Mouse (Mus musculus): Measurements from ENCODE around the gene Uimc1. TPM values are rescaled to one million over a fixed set of nuclear protein-coding genes. Genes with fewer than 3 reads are reported as not detected.
A peak's percentile ranks its signal among the peaks of the same experiment; 100 is the strongest.
"Not testable (repeated sequence)": the region's sequence is repeated elsewhere in the genome, so short reads cannot be mapped to it uniquely, and the experiment has no call there.

Gene Uimc1
- polyA plus RNA-seq, 1 experiment from 2014 or later: 26.3 TPM

GRCm38 (mm10) chr13:55102366-55102765 lies 2.3 kb upstream of the Uimc1 start:
- no peak overlapping the region for H3K27ac ChIP-seq
- ATAC-seq (ENCODE audit: borderline replicate concordance, extremely low read depth, low FRiP score, low TSS enrichment): no peak
- no peaks in the 10 kb centered on the region for H3K9me3 ChIP-seq
- H3K27me3 ChIP-seq: no peaks in the 10 kb centered on the region
- H3K4me1 ChIP-seq: peaks cover 19% of the 10 kb centered on the region
- H3K9ac ChIP-seq: no peak overlapping the region
- no peak overlapping the region for H3K4me3 ChIP-seq
- 93% methylated on average over 3 of the region's 3 CpGs for WGBS
- H3K36me3 ChIP-seq: no peaks in the 10 kb centered on the region
- no peak overlapping the region for H3K4me2 ChIP-seq

- H3K4me1 ChIP-seq: peaks cover 15% of the 10 kb centered on the region
- no peak overlapping the region for H3K4me2 ChIP-seq
- no peak for ATAC-seq (ENCODE audit: borderline replicate concordance, extremely low read depth, low FRiP score, low TSS enrichment)
- no peak overlapping the region for H3K9ac ChIP-seq
- WGBS: 87% methylated on average over 11 of the region's 11 CpGs
- H3K4me3 ChIP-seq: no peak overlapping the region
- H3K9me3 ChIP-seq: no peaks in the 10 kb centered on the region
- H3K27me3 ChIP-seq: no peaks in the 10 kb centered on the region
- H3K36me3 ChIP-seq: no peaks in the 10 kb centered on the region
- no peak overlapping the region for H3K27ac ChIP-seq
These were observed 1.5 kb upstream of the Uimc1 start for GRCm38 (mm10) chr13:55101627-55102026.

GRCm38 (mm10) chr13:55099066-55099725 lies 904 bp downstream of the Uimc1 start:
- H3K4me2 ChIP-seq: peak overlapping the region; percentile 66
- H3K9me3 ChIP-seq: no peaks in the 10 kb centered on the region
- H3K36me3 ChIP-seq: no peaks in the 10 kb centered on the region
- peak overlapping the region; percentile 95 for H3K4me3 ChIP-seq
- no peak for ATAC-seq (ENCODE audit: borderline replicate concordance, extremely low read depth, low FRiP score, low TSS enrichment)
- 23% methylated on average over 20 of the region's 20 CpGs for WGBS
- peaks cover 7% of the 10 kb centered on the region for H3K4me1 ChIP-seq
- no peaks in the 10 kb centered on the region for H3K27me3 ChIP-seq
- peak overlapping the region; percentile 94 for H3K9ac ChIP-seq
- peak overlapping the region; percentile 97 for H3K27ac ChIP-seq

DNA sequence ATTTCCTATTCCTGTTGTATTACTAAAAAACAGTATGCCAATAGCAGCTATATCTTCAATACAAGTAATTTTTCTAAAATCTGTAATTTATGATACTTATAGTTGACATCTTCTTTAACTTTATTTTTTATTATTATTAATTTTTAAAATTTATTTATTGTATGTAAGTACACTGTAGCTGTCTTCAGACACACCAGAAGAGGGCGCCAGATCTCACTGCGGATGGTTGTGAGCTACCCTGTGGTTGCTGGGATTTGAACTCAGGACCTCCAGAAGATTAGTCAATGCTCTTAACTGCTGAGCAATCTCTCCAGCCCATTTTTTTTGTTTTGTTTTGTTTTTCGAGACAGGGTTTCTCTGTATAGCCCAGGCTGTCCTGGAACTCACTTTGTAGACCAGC lies 2.3 kb downstream of the Uimc1 start:
- not testable (repeated sequence) for H3K4me1 ChIP-seq; H3K9ac ChIP-seq; H3K4me3 ChIP-seq; H3K27ac ChIP-seq; H3K27me3 ChIP-seq; H3K4me2 ChIP-seq; H3K9me3 ChIP-seq; H3K36me3 ChIP-seq; ATAC-seq (ENCODE audit: borderline replicate concordance, extremely low read depth, low FRiP score, low TSS enrichment)
- WGBS: 88% methylated on average over 3 of the region's 3 CpGs

DNA sequence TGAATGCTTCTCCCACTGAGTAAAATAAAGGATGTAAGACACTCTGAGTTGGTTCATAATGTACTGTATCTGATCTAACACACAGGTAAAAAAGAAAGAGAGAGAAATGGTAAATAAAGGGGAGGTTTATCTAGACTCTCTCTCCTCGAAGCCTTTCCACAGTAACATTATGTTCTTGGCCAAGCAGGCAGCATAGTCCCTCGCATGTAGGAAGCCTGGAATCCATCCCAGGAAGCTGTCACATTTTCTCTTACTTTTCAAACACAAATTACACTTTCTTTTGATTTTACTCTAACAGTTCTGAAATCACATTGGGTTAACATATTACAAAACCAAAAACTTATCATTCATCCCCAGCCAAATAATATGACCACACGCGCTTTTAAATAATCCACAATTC lies 7.5 kb downstream of the Uimc1 start:
- no peak overlapping the region for H3K27ac ChIP-seq
- WGBS: 67% methylated on average over 4 of the region's 4 CpGs
- no peaks in the 10 kb centered on the region for H3K9me3 ChIP-seq
- H3K4me3 ChIP-seq: no peak overlapping the region
- no peak overlapping the region for H3K4me2 ChIP-seq
- no peak overlapping the region for H3K9ac ChIP-seq
- no peaks in the 10 kb centered on the region for H3K4me1 ChIP-seq
- H3K27me3 ChIP-seq: no peaks in the 10 kb centered on the region
- ATAC-seq (ENCODE audit: borderline replicate concordance, extremely low read depth, low FRiP score, low TSS enrichment): no peak
- peaks cover 8% of the 10 kb centered on the region for H3K36me3 ChIP-seq

- Histone ChIP-seq H3K9me3 (no peaks in the 10 kb centered on the region), H3K27me3 (no peaks in the 10 kb centered on the region), H3K4me3 (no peak overlapping the region), H3K9ac (no peak overlapping the region), H3K4me2 (no peak overlapping the region), H3K27ac (no peak overlapping the region), H3K36me3 (peaks cover 16% of the 10 kb centered on the region; the same call in 1 of the 2 replicates), H3K4me1 (no peaks in the 10 kb centered on the region)
- 41% methylated on average over 5 of the region's 5 CpGs for WGBS
- ATAC-seq (ENCODE audit: borderline replicate concordance, extremely low read depth, low FRiP score, low TSS enrichment): no peak
These were observed 24.5 kb downstream of the Uimc1 start for GRCm38 (mm10) chr13:55075597-55075996.

DNA sequence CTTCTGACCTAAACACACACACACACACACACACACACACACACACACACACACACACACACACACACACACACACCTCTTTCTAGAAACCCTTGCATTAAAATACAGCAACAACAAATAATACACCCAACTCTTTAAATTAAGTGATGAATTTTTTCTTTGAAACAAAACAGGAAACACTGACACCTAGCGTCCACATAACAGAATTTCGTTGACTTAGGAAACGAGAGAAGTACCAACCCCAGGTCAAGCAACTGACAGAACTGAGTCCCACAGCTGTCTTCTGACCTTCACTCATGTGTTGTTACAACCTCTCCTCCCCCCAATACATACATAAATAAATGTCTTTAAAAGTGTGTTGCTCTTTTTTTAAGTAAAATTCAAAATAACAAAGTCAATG lies 28.8 kb downstream of the Uimc1 start:
- 3% methylated on average over 3 of the region's 3 CpGs for WGBS
- H3K4me1 ChIP-seq: no peaks in the 10 kb centered on the region
- H3K27ac ChIP-seq: no peak overlapping the region
- H3K4me3 ChIP-seq: no peak overlapping the region
- H3K27me3 ChIP-seq: no peaks in the 10 kb centered on the region
- H3K36me3 ChIP-seq: peaks cover 13% of the 10 kb centered on the region; the same call in 1 of the 2 replicates
- no peak overlapping the region for H3K9ac ChIP-seq
- no peak for ATAC-seq (ENCODE audit: borderline replicate concordance, extremely low read depth, low FRiP score, low TSS enrichment)
- H3K9me3 ChIP-seq: no peaks in the 10 kb centered on the region
- H3K4me2 ChIP-seq: no peak overlapping the region

GRCm38 (mm10) chr13:55069719-55070118 lies 30.4 kb downstream of the Uimc1 start:
- ATAC-seq (ENCODE audit: borderline replicate concordance, extremely low read depth, low FRiP score, low TSS enrichment): no peak
- Histone ChIP-seq H3K4me1 (no peaks in the 10 kb centered on the region), H3K4me3 (no peak overlapping the region), H3K9me3 (no peaks in the 10 kb centered on the region), H3K9ac (no peak overlapping the region), H3K27me3 (no peaks in the 10 kb centered on the region), H3K36me3 (0 out of 2 replicates have a peak, but pooled peaks cover 7% of the 10 kb centered on the region), H3K27ac (no peak overlapping the region), H3K4me2 (no peak overlapping the region)
- WGBS: 40% methylated on average over 7 of the region's 7 CpGs

DNA sequence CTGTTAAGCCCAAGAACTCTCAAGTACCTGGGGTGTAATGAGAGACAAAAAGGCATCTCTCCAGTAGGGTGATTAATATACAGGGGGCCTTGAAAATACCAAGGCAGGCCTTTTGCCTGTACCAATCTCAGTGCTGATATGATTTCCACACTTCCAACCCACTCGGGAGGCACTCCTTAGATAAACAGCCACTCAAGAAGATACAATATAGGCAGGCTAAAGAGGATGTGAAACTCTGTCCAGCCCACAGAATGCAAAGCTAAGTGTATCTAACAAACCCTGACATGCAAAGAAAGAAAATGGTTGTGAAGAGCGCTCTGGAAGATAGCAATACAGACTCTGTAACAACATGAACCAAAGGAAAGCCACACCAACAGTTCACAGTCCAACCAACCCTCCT lies 36.8 kb downstream of the Uimc1 start:
- Histone ChIP-seq H3K9ac (no peak overlapping the region), H3K27me3 (no peaks in the 10 kb centered on the region), H3K4me2 (no peak overlapping the region), H3K9me3 (no peaks in the 10 kb centered on the region), H3K4me1 (no peaks in the 10 kb centered on the region), H3K36me3 (0 out of 2 replicates have a peak, but pooled peaks cover under 1% of the 10 kb centered on the region), H3K4me3 (no peak overlapping the region), H3K27ac (no peak overlapping the region)
- ATAC-seq (ENCODE audit: borderline replicate concordance, extremely low read depth, low FRiP score, low TSS enrichment): no peak
- WGBS: 66% methylated on average over 2 of the region's 2 CpGs

- 97% methylated on average over 2 of the region's 2 CpGs for WGBS
These were observed 42.1 kb downstream of the Uimc1 start for GRCm38 (mm10) chr13:55058042-55058441.

DNA sequence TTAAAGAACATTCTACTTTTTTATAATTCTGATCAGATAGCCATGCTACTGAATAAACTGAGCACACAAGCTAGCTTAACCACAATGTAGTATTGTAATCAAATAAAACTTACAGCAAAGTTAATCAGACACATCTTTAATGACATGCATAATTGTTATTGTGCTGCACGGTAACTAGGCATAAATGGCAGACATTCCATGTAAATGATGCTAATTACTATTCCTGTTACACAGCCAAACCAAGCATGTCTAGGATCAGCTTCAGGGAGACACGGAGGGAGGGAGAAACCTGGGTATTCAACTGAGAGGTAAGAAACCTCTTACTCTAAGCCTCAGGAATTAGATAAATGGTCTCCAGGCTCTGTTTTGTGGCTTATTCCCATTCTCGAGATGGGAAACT lies 52.4 kb downstream of the Uimc1 start:
- Histone ChIP-seq H3K9ac (no peak overlapping the region), H3K27ac (no peak overlapping the region), H3K4me3 (no peak overlapping the region), H3K36me3 (peaks cover 4% of the 10 kb centered on the region), H3K27me3 (no peaks in the 10 kb centered on the region), H3K4me2 (no peak overlapping the region), H3K4me1 (no peaks in the 10 kb centered on the region), H3K9me3 (no peaks in the 10 kb centered on the region)
- no peak for ATAC-seq (ENCODE audit: borderline replicate concordance, extremely low read depth, low FRiP score, low TSS enrichment)
- whole genome bisulfite sequencing: 87% methylated on average over 3 of the region's 3 CpGs

More at GRCm38 (mm10) chr13:55058042-55058441, 42.1 kb downstream of the Uimc1 start:
- Histone ChIP-seq H3K27me3 (no peaks in the 10 kb centered on the region), H3K27ac (no peak overlapping the region), H3K4me3 (no peak overlapping the region), H3K4me1 (no peaks in the 10 kb centered on the region), H3K9me3 (no peaks in the 10 kb centered on the region), H3K36me3 (peaks cover 16% of the 10 kb centered on the region; the same call in 1 of the 2 replicates), H3K9ac (no peak overlapping the region), H3K4me2 (no peak overlapping the region)
- ATAC-seq (ENCODE audit: borderline replicate concordance, extremely low read depth, low FRiP score, low TSS enrichment): no peak

DNA sequence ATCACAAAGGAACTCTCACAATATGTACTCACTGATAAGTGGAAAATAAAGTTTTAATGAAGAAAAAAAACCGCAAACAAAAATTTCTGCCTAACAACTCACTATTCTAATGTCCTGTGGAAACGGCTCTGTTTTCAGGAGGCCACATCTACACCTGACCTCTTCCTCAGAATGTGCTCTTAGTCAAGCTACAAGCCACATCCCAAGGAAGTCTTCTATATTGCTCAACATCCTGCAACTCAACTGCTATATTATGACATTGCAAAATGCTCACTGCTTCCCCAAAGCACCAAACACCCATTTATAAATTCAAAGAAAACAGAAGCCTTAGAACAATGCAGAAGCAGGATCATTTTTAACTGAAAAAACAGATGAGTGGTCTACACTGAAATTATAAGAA lies 60.1 kb downstream of the Uimc1 start:
- no peak for ATAC-seq (ENCODE audit: borderline replicate concordance, extremely low read depth, low FRiP score, low TSS enrichment)
- no peak overlapping the region for H3K4me2 ChIP-seq
- H3K9ac ChIP-seq: no peak overlapping the region
- no peaks in the 10 kb centered on the region for H3K9me3 ChIP-seq
- 95% methylated on average over 2 of the region's 2 CpGs for WGBS
- H3K4me3 ChIP-seq: no peak overlapping the region
- H3K4me1 ChIP-seq: no peaks in the 10 kb centered on the region
- H3K27me3 ChIP-seq: no peaks in the 10 kb centered on the region
- H3K27ac ChIP-seq: no peak overlapping the region
- peaks cover 8% of the 10 kb centered on the region; the same call in 1 of the 2 replicates for H3K36me3 ChIP-seq

DNA sequence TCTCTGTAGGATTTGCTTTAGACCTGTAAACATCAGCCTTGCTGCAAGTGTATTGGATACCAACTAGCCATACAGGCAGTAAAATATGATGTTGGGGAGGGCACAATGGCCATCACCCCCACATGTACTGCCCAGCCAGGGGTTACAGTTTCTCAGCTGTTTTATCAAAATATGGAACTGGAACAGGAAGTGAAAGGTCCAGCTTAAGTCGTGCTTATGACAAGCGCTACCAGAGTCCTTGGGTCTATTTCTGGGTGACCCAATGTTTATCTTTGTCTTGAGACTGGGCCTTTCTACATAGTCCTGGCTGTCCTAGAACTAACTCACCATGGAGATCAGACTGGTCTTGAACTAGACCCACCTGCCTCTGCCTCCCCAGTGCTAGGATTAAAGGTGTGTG lies 75.9 kb downstream of the Uimc1 start:
- no peaks in the 10 kb centered on the region for H3K27me3 ChIP-seq
- ATAC-seq (ENCODE audit: borderline replicate concordance, extremely low read depth, low FRiP score, low TSS enrichment): no peak
- H3K4me1 ChIP-seq: no peaks in the 10 kb centered on the region
- peaks cover 14% of the 10 kb centered on the region for H3K36me3 ChIP-seq
- H3K9ac ChIP-seq: no peak overlapping the region
- 78% methylated on average over 2 of the region's 2 CpGs for WGBS
- H3K27ac ChIP-seq: no peak overlapping the region
- no peaks in the 10 kb centered on the region for H3K9me3 ChIP-seq
- H3K4me3 ChIP-seq: no peak overlapping the region
- H3K4me2 ChIP-seq: no peak overlapping the region

All from lung, embryonic 15.5 days (tissue).